Mouse (Mus musculus) olfactory bulb, adult 2 months (tissue): ENCODE results near the gene Cntrl.

ENCODE experiments used
- CTCF ChIP-seq: fragments of 200-500 bp; IDR thresholded peaks from 2 replicates; pipeline ENCODE4 v1.5.1; 2012; ENCODE audit warnings: low read depth, mild to moderate bottlenecking, low read length, moderate library complexity; ENCODE audit not compliant: insufficient read depth
- POLR2A ChIP-seq: fragments of 200-500 bp; IDR thresholded peaks from 2 replicates; pipeline ENCODE4 v1.6.1; 2012; ENCODE audit warnings: mild to moderate bottlenecking, low read depth, low read length, moderate library complexity; ENCODE audit not compliant: insufficient read depth

DNA sequence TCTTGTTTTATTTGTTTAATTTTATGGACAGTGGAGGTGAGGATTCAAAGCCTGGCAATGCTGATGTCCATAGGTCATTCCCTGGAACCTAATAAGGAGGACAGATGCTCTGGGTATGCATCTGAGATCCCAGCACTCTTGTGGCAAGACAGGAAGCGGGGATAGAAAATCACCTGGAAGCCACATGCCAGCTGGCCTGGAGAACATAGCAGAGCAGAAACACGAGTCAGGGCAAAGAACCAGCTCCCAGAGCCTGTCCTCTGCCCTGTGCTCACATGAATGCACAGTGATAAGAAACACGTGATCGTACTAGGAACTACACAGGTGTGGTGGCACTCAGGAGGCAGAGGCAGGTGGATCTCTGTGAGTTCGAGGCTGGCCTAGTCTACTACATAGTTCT lies 57.5 kb downstream of the Cntrl start:
- TF ChIP-seq CTCF (no peak), POLR2A (no peak)
